Mouse (Mus musculus): ENCODE measurements around the gene Traf3ip1. TPM values are rescaled to one million over a fixed set of nuclear protein-coding genes. Genes with fewer than 3 reads are reported as not detected.

Traf3ip1 gene
- polyA plus RNA-seq, 1 experiment from 2014 or later: 8.4 TPM

- WGBS: 22% methylated on average over 2 of the region's 2 CpGs
Measured at GRCm38 (mm10) chr1:91492740-91493139, 1.7 kb upstream of the Traf3ip1 start.

GRCm38 (mm10) chr1:91493938-91494337 lies 509 bp upstream of the Traf3ip1 start:
- no peak overlapping the region; the same call in 1 of the 2 replicates for H3K9ac ChIP-seq (replicated peaks; ENCODE audit: low read length)
- no peak overlapping the region for H3K27ac ChIP-seq (replicated peaks; ENCODE audit: low read depth, low read length)
- H3K4me3 ChIP-seq (ENCODE audit: low read depth, low read length): peak overlapping the region; percentile 55
- WGBS: 46% methylated on average over 3 of the region's 3 CpGs
- no peaks in the 10 kb centered on the region for H3K9me3 ChIP-seq (replicated peaks; ENCODE audit: control insufficient read depth, low read length)
- no peaks in the 10 kb centered on the region for H3K27me3 ChIP-seq (ENCODE audit: control insufficient read depth, insufficient read depth, low read length)
- no peak for DNase-seq (ENCODE audit: low spot score)
- 0 out of 2 replicates have a peak, but pooled peaks have one; percentile 1 for ATAC-seq (replicated peaks; ENCODE audit: insufficient number of reproducible peaks, low FRiP score, low TSS enrichment, low read depth)
- H3K36me3 ChIP-seq (replicated peaks; ENCODE audit: control insufficient read depth, insufficient read depth, low read depth, low read length): no peaks in the 10 kb centered on the region
- peaks cover 3% of the 10 kb centered on the region for H3K4me1 ChIP-seq (ENCODE audit: control insufficient read depth, insufficient read depth, low read length)
- H3K4me2 ChIP-seq (ENCODE audit: low read depth, low read length): peak overlapping the region; percentile 13

More at GRCm38 (mm10) chr1:91492740-91493139, 1.7 kb upstream of the Traf3ip1 start:
- no peaks in the 10 kb centered on the region for H3K27me3 ChIP-seq (ENCODE audit: control insufficient read depth, insufficient read depth, low read length)
- DNase-seq (ENCODE audit: low spot score): no peak
- H3K9me3 ChIP-seq (replicated peaks; ENCODE audit: control insufficient read depth, low read length): no peaks in the 10 kb centered on the region
- ATAC-seq (replicated peaks; ENCODE audit: insufficient number of reproducible peaks, low FRiP score, low TSS enrichment, low read depth): no peak
- no peak overlapping the region for H3K4me2 ChIP-seq (ENCODE audit: low read depth, low read length)
- H3K4me1 ChIP-seq (ENCODE audit: control insufficient read depth, insufficient read depth, low read length): peaks cover 3% of the 10 kb centered on the region
- no peak overlapping the region for H3K9ac ChIP-seq (replicated peaks; ENCODE audit: low read length)
- no peaks in the 10 kb centered on the region for H3K36me3 ChIP-seq (replicated peaks; ENCODE audit: control insufficient read depth, insufficient read depth, low read depth, low read length)
- H3K27ac ChIP-seq (replicated peaks; ENCODE audit: low read depth, low read length): no peak overlapping the region
- no peak overlapping the region for H3K4me3 ChIP-seq (ENCODE audit: low read depth, low read length)

DNA sequence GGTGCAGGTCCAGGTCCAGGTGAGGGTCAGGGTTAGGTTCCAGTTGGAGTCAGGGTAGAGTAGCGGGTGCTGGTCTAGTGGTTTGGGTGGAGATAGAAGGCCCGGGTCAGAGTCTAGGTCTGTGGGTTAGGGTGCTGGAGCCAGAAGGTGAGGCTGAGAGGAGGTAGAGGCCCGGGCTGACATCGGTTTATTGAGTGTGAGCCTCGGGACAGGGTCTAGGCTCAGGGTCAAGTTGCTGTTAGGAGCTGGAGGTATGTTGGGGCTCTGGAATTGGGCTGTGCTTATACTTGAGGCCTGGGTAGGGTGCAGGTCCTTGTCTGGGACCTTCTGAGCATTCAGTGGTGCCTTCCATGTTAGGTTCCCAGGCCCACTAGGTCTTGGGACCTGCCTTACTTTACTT lies 874 bp downstream of the Traf3ip1 start:
- Histone ChIP-seq H3K36me3 (replicated peaks; ENCODE audit: control insufficient read depth, insufficient read depth, low read depth, low read length) (no peaks in the 10 kb centered on the region; the same call in 1 of the 2 replicates), H3K27ac (replicated peaks; ENCODE audit: low read depth, low read length) (no peak overlapping the region), H3K4me2 (ENCODE audit: low read depth, low read length) (peak overlapping the region; percentile 84), H3K9ac (replicated peaks; ENCODE audit: low read length) (peak overlapping the region; percentile 57), H3K4me1 (ENCODE audit: control insufficient read depth, insufficient read depth, low read length) (peaks cover 3% of the 10 kb centered on the region), H3K27me3 (ENCODE audit: control insufficient read depth, insufficient read depth, low read length) (no peaks in the 10 kb centered on the region), H3K9me3 (replicated peaks; ENCODE audit: control insufficient read depth, low read length) (no peaks in the 10 kb centered on the region), H3K4me3 (ENCODE audit: low read depth, low read length) (peak overlapping the region; percentile 55)
- DNase-seq (ENCODE audit: low spot score) (no peak), ATAC-seq (replicated peaks; ENCODE audit: insufficient number of reproducible peaks, low FRiP score, low TSS enrichment, low read depth) (no peak)
- 48% methylated on average over 5 of the region's 5 CpGs for WGBS

DNA sequence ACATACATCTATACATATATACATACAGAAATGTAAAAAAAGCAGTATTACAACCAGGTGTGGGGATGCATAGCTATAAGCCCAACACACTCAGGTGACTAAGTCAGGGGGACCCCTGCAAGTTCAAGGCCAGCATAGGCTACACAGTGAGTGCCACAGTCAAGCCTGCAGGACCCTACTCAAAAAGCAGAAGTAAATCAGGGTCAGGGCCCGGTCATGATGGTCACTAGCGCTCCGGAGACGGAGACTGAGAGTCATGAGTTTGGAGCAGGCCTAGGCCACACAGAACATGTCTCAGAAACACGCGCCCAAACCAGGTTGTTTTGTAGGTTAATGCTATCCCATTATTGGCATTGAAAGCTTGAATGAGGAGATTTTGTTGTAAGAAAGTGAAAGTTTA lies 4.1 kb downstream of the Traf3ip1 start:
- Histone ChIP-seq H3K27me3 (ENCODE audit: control insufficient read depth, insufficient read depth, low read length) (no peaks in the 10 kb centered on the region), H3K27ac (replicated peaks; ENCODE audit: low read depth, low read length) (no peak overlapping the region), H3K36me3 (replicated peaks; ENCODE audit: control insufficient read depth, insufficient read depth, low read depth, low read length) (peaks cover 5% of the 10 kb centered on the region), H3K4me1 (ENCODE audit: control insufficient read depth, insufficient read depth, low read length) (peaks cover 3% of the 10 kb centered on the region), H3K9me3 (replicated peaks; ENCODE audit: control insufficient read depth, low read length) (no peaks in the 10 kb centered on the region), H3K9ac (replicated peaks; ENCODE audit: low read length) (no peak overlapping the region), H3K4me3 (ENCODE audit: low read depth, low read length) (no peak overlapping the region), H3K4me2 (ENCODE audit: low read depth, low read length) (no peak overlapping the region)
- DNase-seq (ENCODE audit: low spot score): no peak
- no peak for ATAC-seq (replicated peaks; ENCODE audit: insufficient number of reproducible peaks, low FRiP score, low TSS enrichment, low read depth)
- 94% methylated on average over 6 of the region's 6 CpGs for WGBS

GRCm38 (mm10) chr1:91504615-91505014 lies 10.2 kb downstream of the Traf3ip1 start:
- no peak for DNase-seq (ENCODE audit: low spot score)
- Histone ChIP-seq H3K4me1 (ENCODE audit: control insufficient read depth, insufficient read depth, low read length) (no peaks in the 10 kb centered on the region), H3K27me3 (ENCODE audit: control insufficient read depth, insufficient read depth, low read length) (no peaks in the 10 kb centered on the region), H3K4me3 (ENCODE audit: low read depth, low read length) (no peak overlapping the region), H3K9ac (replicated peaks; ENCODE audit: low read length) (no peak overlapping the region), H3K36me3 (replicated peaks; ENCODE audit: control insufficient read depth, insufficient read depth, low read depth, low read length) (peaks cover 5% of the 10 kb centered on the region), H3K9me3 (replicated peaks; ENCODE audit: control insufficient read depth, low read length) (no peaks in the 10 kb centered on the region), H3K27ac (replicated peaks; ENCODE audit: low read depth, low read length) (no peak overlapping the region), H3K4me2 (ENCODE audit: low read depth, low read length) (no peak overlapping the region)
- ATAC-seq (replicated peaks; ENCODE audit: insufficient number of reproducible peaks, low FRiP score, low TSS enrichment, low read depth): no peak
- 77% methylated on average over 3 of the region's 3 CpGs for WGBS

DNA sequence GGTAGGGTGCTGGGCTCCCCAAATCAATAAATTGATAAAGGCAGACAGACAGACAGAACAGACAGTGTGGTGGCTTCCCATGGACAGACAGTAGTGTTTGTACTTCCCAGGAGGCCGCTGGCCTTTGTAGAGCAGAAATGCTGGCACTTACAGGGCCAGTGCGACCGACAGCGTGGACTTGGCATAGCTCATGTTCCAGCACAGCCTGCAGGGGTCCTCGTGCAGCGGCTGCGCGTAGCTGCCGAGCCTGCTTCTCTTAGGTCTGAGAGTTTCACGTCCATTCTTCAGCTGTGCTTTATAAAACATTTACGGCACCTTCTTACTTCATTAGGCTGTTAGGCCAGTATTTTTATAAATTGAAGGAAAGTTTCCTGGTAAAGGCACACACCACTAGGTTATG lies 20.5 kb downstream of the Traf3ip1 start:
- H3K27ac ChIP-seq (replicated peaks; ENCODE audit: low read depth, low read length): no peak overlapping the region
- DNase-seq (ENCODE audit: low spot score) (no peak), ATAC-seq (replicated peaks; ENCODE audit: insufficient number of reproducible peaks, low FRiP score, low TSS enrichment, low read depth) (no peak)
- WGBS: 81% methylated on average over 11 of the region's 11 CpGs
- H3K27me3 ChIP-seq (ENCODE audit: control insufficient read depth, insufficient read depth, low read length): no peaks in the 10 kb centered on the region
- no peaks in the 10 kb centered on the region; the same call in 1 of the 2 replicates for H3K36me3 ChIP-seq (replicated peaks; ENCODE audit: control insufficient read depth, insufficient read depth, low read depth, low read length)
- no peaks in the 10 kb centered on the region for H3K4me1 ChIP-seq (ENCODE audit: control insufficient read depth, insufficient read depth, low read length)
- H3K9me3 ChIP-seq (replicated peaks; ENCODE audit: control insufficient read depth, low read length): no peaks in the 10 kb centered on the region
- no peak overlapping the region for H3K4me3 ChIP-seq (ENCODE audit: low read depth, low read length)
- H3K4me2 ChIP-seq (ENCODE audit: low read depth, low read length): no peak overlapping the region
- H3K9ac ChIP-seq (replicated peaks; ENCODE audit: low read length): no peak overlapping the region

DNA sequence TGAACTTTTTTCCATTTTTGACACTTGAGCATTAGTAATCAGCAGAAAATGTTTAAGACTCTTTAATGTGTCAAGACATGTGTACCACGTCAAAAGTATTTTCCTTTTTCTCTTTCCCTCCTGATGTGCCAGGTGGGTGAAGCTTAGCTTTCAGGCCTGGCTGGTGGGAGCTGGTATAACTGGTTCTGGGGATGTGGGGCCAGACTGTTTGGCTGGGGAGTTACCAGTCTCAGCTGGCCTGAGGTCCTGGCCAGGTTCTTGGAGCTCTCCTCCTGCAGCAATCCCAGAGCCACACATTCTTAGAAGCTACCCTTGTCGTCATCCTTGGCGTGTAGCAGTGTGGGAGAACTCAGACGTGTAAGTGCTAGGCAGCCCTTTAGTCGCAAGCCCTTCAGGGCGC lies 21.2 kb downstream of the Traf3ip1 start:
- DNase-seq (ENCODE audit: low spot score) (no peak), ATAC-seq (replicated peaks; ENCODE audit: insufficient number of reproducible peaks, low FRiP score, low TSS enrichment, low read depth) (no peak)
- no peaks in the 10 kb centered on the region for H3K4me1 ChIP-seq (ENCODE audit: control insufficient read depth, insufficient read depth, low read length)
- no peak overlapping the region for H3K4me2 ChIP-seq (ENCODE audit: low read depth, low read length)
- H3K36me3 ChIP-seq (replicated peaks; ENCODE audit: control insufficient read depth, insufficient read depth, low read depth, low read length): no peaks in the 10 kb centered on the region
- H3K9me3 ChIP-seq (replicated peaks; ENCODE audit: control insufficient read depth, low read length): no peaks in the 10 kb centered on the region
- H3K27me3 ChIP-seq (ENCODE audit: control insufficient read depth, insufficient read depth, low read length): no peaks in the 10 kb centered on the region
- no peak overlapping the region for H3K9ac ChIP-seq (replicated peaks; ENCODE audit: low read length)
- WGBS: 87% methylated on average over 6 of the region's 6 CpGs
- H3K27ac ChIP-seq (replicated peaks; ENCODE audit: low read depth, low read length): no peak overlapping the region
- no peak overlapping the region for H3K4me3 ChIP-seq (ENCODE audit: low read depth, low read length)

DNA sequence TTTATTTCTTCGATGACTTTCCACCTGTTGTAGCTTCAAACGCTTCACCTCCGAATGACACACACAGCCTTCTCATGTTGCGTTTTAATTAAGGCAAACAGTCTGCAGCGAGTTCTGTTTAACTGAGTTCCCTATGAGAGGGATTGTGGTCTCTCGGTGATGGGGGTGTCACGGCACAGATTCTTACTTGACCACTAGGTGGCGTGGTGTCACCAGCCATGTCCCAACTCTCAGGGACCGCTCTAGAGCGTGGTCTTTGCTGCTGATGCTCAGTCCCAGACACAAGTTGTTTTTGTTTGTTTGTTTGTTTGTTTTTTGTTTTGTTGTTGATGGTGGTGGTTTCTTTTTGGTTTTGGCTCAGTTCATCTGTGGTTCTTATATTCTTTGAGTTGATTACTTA lies 29.3 kb downstream of the Traf3ip1 start:
- WGBS: 10% methylated on average over 10 of the region's 10 CpGs
- H3K36me3 ChIP-seq (replicated peaks; ENCODE audit: control insufficient read depth, insufficient read depth, low read depth, low read length): peaks cover 2% of the 10 kb centered on the region
- ATAC-seq (replicated peaks; ENCODE audit: insufficient number of reproducible peaks, low FRiP score, low TSS enrichment, low read depth): 0 out of 2 replicates have a peak, but pooled peaks have one; percentile 52

More for the DNA sequence above, 29.3 kb downstream of the Traf3ip1 start:
- Histone ChIP-seq H3K4me3 (ENCODE audit: low read depth, low read length) (no peak overlapping the region), H3K4me2 (ENCODE audit: low read depth, low read length) (no peak overlapping the region), H3K27ac (replicated peaks; ENCODE audit: low read depth, low read length) (no peak overlapping the region), H3K9ac (replicated peaks; ENCODE audit: low read length) (no peak overlapping the region), H3K9me3 (replicated peaks; ENCODE audit: control insufficient read depth, low read length) (no peaks in the 10 kb centered on the region), H3K4me1 (ENCODE audit: control insufficient read depth, insufficient read depth, low read length) (no peaks in the 10 kb centered on the region), H3K27me3 (ENCODE audit: control insufficient read depth, insufficient read depth, low read length) (no peaks in the 10 kb centered on the region)
- peak; percentile 81 for DNase-seq (ENCODE audit: low spot score)

Data from embryonic facial prominence, embryonic 11.5 days (tissue).